Mouse (Mus musculus) ES-E14 (cell line): ENCODE results near the gene Tcf12. TPM values are rescaled to one million over a fixed set of nuclear protein-coding genes. Genes with fewer than 3 reads are reported as not detected.
A peak's percentile ranks its signal among the peaks of the same experiment; 100 is the strongest.

Source experiments
- DNase-seq: peaks from one replicate; pipeline ENCODE4 v3.0.0-alpha.2; 2013; ENCODE audit warnings: low read depth, low spot score
- H3K27ac ChIP-seq: 2 replicates; pipeline ENCODE4 v1.5.1; 2012; ENCODE audit warnings: low read depth, mild to moderate bottlenecking, low read length, moderate library complexity, mixed read lengths; ENCODE audit not compliant: poor library complexity, insufficient read depth, severe bottlenecking
- H3K36me3 ChIP-seq: 2 replicates; pipeline ENCODE4 v1.6.1; 2012; ENCODE audit warnings: mild to moderate bottlenecking, low read length, moderate library complexity, mixed read lengths; ENCODE audit not compliant: control insufficient read depth, poor library complexity, insufficient read depth, severe bottlenecking
- H3K4me1 ChIP-seq, 2 experiments: fragments of 150-350 bp in 1 of 2; sonication (generic) in 1 of 2; 2 replicates each; pipeline ENCODE4 v1.6.1; 2012; ENCODE audit warnings: low read length in 2 of 2, mild to moderate bottlenecking in 1 of 2, mixed read lengths in 1 of 2; ENCODE audit not compliant: control insufficient read depth in 2 of 2, insufficient read depth in 2 of 2, poor library complexity in 1 of 2
- H3K4me3 ChIP-seq, 2 experiments: fragments of 150-350 bp in 1 of 2; sonication (generic) in 1 of 2; 2 replicates each; pipeline ENCODE4 v1.5.1; 2012; ENCODE audit warnings: low read length in 2 of 2, low read depth in 1 of 2, mild to moderate bottlenecking in 1 of 2, mixed read lengths in 1 of 2; ENCODE audit not compliant: insufficient read depth in 1 of 2, poor library complexity in 1 of 2, severe bottlenecking in 1 of 2
- H3K9ac ChIP-seq: 2 replicates; pipeline ENCODE4 v1.6.1; 2012; ENCODE audit warnings: low read depth, mild to moderate bottlenecking, low read length, mixed read lengths; ENCODE audit not compliant: poor library complexity, insufficient read depth, severe bottlenecking
- H3K9me3 ChIP-seq: fragments of 150-350 bp; sonication (generic); 2 replicates; pipeline ENCODE4 v1.6.1; 2012; ENCODE audit warnings: low read depth, mild to moderate bottlenecking, low read length; ENCODE audit not compliant: control insufficient read depth, insufficient read depth
- CHD2 ChIP-seq: IDR thresholded peaks from 2 replicates; pipeline ENCODE4 v1.6.1; 2014; ENCODE audit warnings: mild to moderate bottlenecking, low read depth, low read length, inconsistent platforms
- HCFC1 ChIP-seq: IDR thresholded peaks from 2 replicates; pipeline ENCODE4 v1.6.1; 2012; ENCODE audit warnings: low read length, inconsistent platforms, borderline replicate concordance; ENCODE audit not compliant: insufficient read depth
- MAFK ChIP-seq: IDR thresholded peaks from 2 replicates; pipeline ENCODE4 v1.6.1; 2014; ENCODE audit warnings: mild to moderate bottlenecking, low read depth, low read length, inconsistent platforms; ENCODE audit not compliant: insufficient read depth
- ZC3H11A ChIP-seq: IDR thresholded peaks from 2 replicates; pipeline ENCODE4 v1.6.1; 2012; ENCODE audit warnings: low read depth, mild to moderate bottlenecking, inconsistent platforms, low read length, borderline replicate concordance
- ZNF384 ChIP-seq: IDR thresholded peaks from 2 replicates; pipeline ENCODE4 v1.6.1; 2012; ENCODE audit warnings: low read depth, low read length, inconsistent platforms
- in situ Hi-C, 2 experiments: fragments of 600-800 bp; cut with MboI; formaldehyde crosslinking; loops; one replicate each; pipeline ENCODE4 v1.15.1; 2025; ENCODE audit warnings: low sequenced_read_pairs in 2 of 2, inconsistent platforms in 1 of 2; ENCODE audit not compliant: unreplicated experiment in 2 of 2
- total RNA-seq: library from RNA; depleted of rRNA; stranded (reverse); fragments of 300-350 nt; gene quantifications from 2 replicates; pipeline ENCODE4 v1.2.3, GENCODE M21; 2012; rRNA removed

Gene Tcf12
- total RNA-seq = 17.3 and 18.2 TPM in 2 replicates

- Histone ChIP-seq H3K36me3 (no peaks in the 10 kb centered on the region), H3K27ac (no peak within 1 kb of the TSS), H3K9ac (peak within 1 kb of the TSS; percentile 97), H3K4me3 (peak within 1 kb of the TSS; percentile 92 to 95), H3K9me3 (no peaks in the 10 kb centered on the region), H3K4me1 (no peaks in the 10 kb centered on the region)
- peak; percentile 75 for DNase-seq
- in situ Hi-C loops = no loop called here
- peak; percentile 95 for TF ChIP-seq ZNF384
- TF ChIP-seq HCFC1 = no peak
- no peak for TF ChIP-seq MAFK
- TF ChIP-seq ZC3H11A = no peak
- TF ChIP-seq CHD2 = peak; percentile 48; the same call in 1 of the 2 replicates
Observed at GRCm38 (mm10) chr9:72111622-72112550, at the start of gene Tcf12. Gene Tcf12, minus strand, starts transcription at chr9:72111871.

- Histone ChIP-seq H3K9me3 (no peaks in the 10 kb centered on the region), H3K4me3 (no peak overlapping the region), H3K9ac (no peak overlapping the region), H3K4me1 (peaks cover 0 to 2% of the 10 kb centered on the region in 2 experiments; a peak in 1 of 4 replicates), H3K27ac (no peak overlapping the region), H3K36me3 (no peaks in the 10 kb centered on the region)
- DNase-seq = no peak
- in situ Hi-C loops = no loop called here
- TF ChIP-seq CHD2 (no peak), ZC3H11A (no peak), MAFK (no peak), HCFC1 (no peak), ZNF384 (no peak)
Observed at GRCm38 (mm10) chr9:72158392-72158791, 46.7 kb upstream of the Tcf12 start.

GRCm38 (mm10) chr9:72157091-72157490 is 45.4 kb upstream of the Tcf12 start:
- no peak overlapping the region for H3K27ac ChIP-seq
- no peak overlapping the region for H3K4me3 ChIP-seq
- TF ChIP-seq ZC3H11A (no peak), HCFC1 (no peak), MAFK (no peak), CHD2 (no peak), ZNF384 (no peak)
- H3K36me3 ChIP-seq = no peaks in the 10 kb centered on the region
- no peak for DNase-seq
- in situ Hi-C loops = no loop called here
- peaks cover 0 to 2% of the 10 kb centered on the region in 2 experiments; a peak in 1 of 4 replicates for H3K4me1 ChIP-seq
- no peak overlapping the region for H3K9ac ChIP-seq
- no peaks in the 10 kb centered on the region for H3K9me3 ChIP-seq

- H3K9me3 ChIP-seq = no peaks in the 10 kb centered on the region
- in situ Hi-C loops = no loop called here
- peaks cover 0 to 2% of the 10 kb centered on the region in 2 experiments; a peak in 1 of 4 replicates for H3K4me1 ChIP-seq
- no peak overlapping the region for H3K9ac ChIP-seq
- no peak overlapping the region for H3K27ac ChIP-seq
- DNase-seq = no peak
- TF ChIP-seq ZNF384 (no peak), ZC3H11A (no peak), HCFC1 (no peak), MAFK (no peak)
- no peak overlapping the region for H3K4me3 ChIP-seq
- H3K36me3 ChIP-seq = no peaks in the 10 kb centered on the region
Observed at GRCm38 (mm10) chr9:72155250-72156138, 43.8 kb upstream of the Tcf12 start.
